Mouse (Mus musculus) stomach, embryonic 14.5 days (tissue): ENCODE data around the gene Kcnv2. TPM values are rescaled to one million over a fixed set of nuclear protein-coding genes. Genes with fewer than 3 reads are reported as not detected.
A peak's percentile ranks its signal among the peaks of the same experiment; 100 is the strongest.

Source experiments
- ATAC-seq: fragments of 200-750 bp; cut with Nextera tagmentation; 2 replicates; pipeline ENCODE4 v1.8.0; 2017; ENCODE audit warnings: low read depth, moderate TSS enrichment; ENCODE audit not compliant: insufficient number of reproducible peaks, insufficient read depth, low FRiP score
- H3K27ac ChIP-seq: fragments of 300-500 bp; sonication (generic); 2 replicates; pipeline ENCODE4 v1.5.1; 2014; ENCODE audit warnings: mild to moderate bottlenecking, low read length, moderate library complexity, mixed read lengths
- H3K27me3 ChIP-seq: fragments of 300-500 bp; sonication (generic); 2 replicates; pipeline ENCODE4 v1.6.1; 2014; ENCODE audit warnings: low read length, control low read depth, mixed read lengths; ENCODE audit not compliant: control insufficient read depth, insufficient read depth
- H3K36me3 ChIP-seq: fragments of 300-500 bp; sonication (generic); 2 replicates; pipeline ENCODE4 v1.6.1; 2014; ENCODE audit warnings: mild to moderate bottlenecking, control low read depth, low read length, moderate library complexity, mixed read lengths; ENCODE audit not compliant: control insufficient read depth, insufficient read depth
- H3K4me1 ChIP-seq: fragments of 300-500 bp; sonication (generic); 2 replicates; pipeline ENCODE4 v1.6.1; 2014; ENCODE audit warnings: low read length, control low read depth, mixed read lengths; ENCODE audit not compliant: control insufficient read depth, insufficient read depth
- H3K4me2 ChIP-seq: fragments of 300-500 bp; sonication (generic); replicated peaks from 2 replicates; pipeline ENCODE4 v1.6.1; 2014; ENCODE audit warnings: low read depth, low read length, control low read depth
- H3K4me3 ChIP-seq: fragments of 300-500 bp; sonication (generic); 2 replicates; pipeline ENCODE4 v1.5.1; 2014; ENCODE audit warnings: low read depth, low read length, control low read depth
- H3K9ac ChIP-seq: fragments of 300-500 bp; sonication (generic); replicated peaks from 2 replicates; pipeline ENCODE4 v1.6.1; 2014; ENCODE audit warnings: low read depth, mild to moderate bottlenecking, control low read depth, low read length, moderate library complexity, mixed read lengths
- H3K9me3 ChIP-seq: fragments of 300-500 bp; sonication (generic); 2 replicates; pipeline ENCODE4 v1.6.1; 2016; ENCODE audit warnings: low read depth, low read length, control low read depth; ENCODE audit not compliant: control insufficient read depth
- WGBS: fragments of 180-500 bp; shearing (Covaris S2); extraction: QIAGEN DNeasy Blood & Tissue Kit; methylation state at CpG from one replicate; pipeline ENCODE4 v1.1.7; 2014; 5-methylcytosine and 5-hydroxymethylcytosine counted together
- polyA plus RNA-seq: library from polyadenylated mRNA; unstranded; fragments of >200 nt; fragmentation: Nextera tagmentation; extraction: Ambion mirVana; gene quantifications from 2 replicates; pipeline ENCODE4 v1.2.1, GENCODE M21; 2014

The Kcnv2 gene
- polyA plus RNA-seq, 1 experiment from 2014 or later, result not detected

GRCm38 (mm10) chr19:27336126-27336917 lies 13.9 kb downstream of the Kcnv2 start:
- Histone ChIP-seq H3K27me3 (no peaks in the 10 kb centered on the region), H3K4me1 (no peaks in the 10 kb centered on the region; the same call in 1 of the 2 replicates), H3K36me3 (no peaks in the 10 kb centered on the region), H3K9ac (no peak overlapping the region), H3K9me3 (no peaks in the 10 kb centered on the region), H3K27ac (no peak overlapping the region), H3K4me3 (no peak overlapping the region), H3K4me2 (no peak overlapping the region)
- ATAC-seq, result no peak
- WGBS, result 81% methylated on average over 4 of the region's 4 CpGs

- H3K4me3 ChIP-seq, result no peak overlapping the region
- no peak overlapping the region for H3K9ac ChIP-seq
- H3K36me3 ChIP-seq, result no peaks in the 10 kb centered on the region
- no peak overlapping the region for H3K4me2 ChIP-seq
- H3K9me3 ChIP-seq, result no peaks in the 10 kb centered on the region
- H3K4me1 ChIP-seq, result no peaks in the 10 kb centered on the region
- H3K27ac ChIP-seq, result no peak overlapping the region
- no peaks in the 10 kb centered on the region for H3K27me3 ChIP-seq
- WGBS, result 47% methylated on average over 1 of the region's 1 CpGs
- no peak for ATAC-seq
Observed at GRCm38 (mm10) chr19:27346501-27346900, 24.1 kb downstream of the Kcnv2 start.

- Histone ChIP-seq H3K4me2 (no peak overlapping the region), H3K4me1 (no peaks in the 10 kb centered on the region), H3K27ac (no peak overlapping the region), H3K27me3 (no peaks in the 10 kb centered on the region), H3K4me3 (no peak overlapping the region), H3K9ac (no peak overlapping the region), H3K36me3 (no peaks in the 10 kb centered on the region), H3K9me3 (no peaks in the 10 kb centered on the region)
- 40% methylated on average over 6 of the region's 6 CpGs for WGBS
- ATAC-seq, result no peak
Observed at GRCm38 (mm10) chr19:27351700-27352099, 29.3 kb downstream of the Kcnv2 start.

GRCm38 (mm10) chr19:27360381-27360780 lies 38.0 kb downstream of the Kcnv2 start:
- Histone ChIP-seq H3K9me3 (no peaks in the 10 kb centered on the region), H3K27ac (no peak overlapping the region), H3K9ac (no peak overlapping the region), H3K36me3 (no peaks in the 10 kb centered on the region), H3K27me3 (no peaks in the 10 kb centered on the region), H3K4me2 (no peak overlapping the region), H3K4me3 (no peak overlapping the region), H3K4me1 (no peaks in the 10 kb centered on the region; the same call in 1 of the 2 replicates)
- no peak for ATAC-seq

- Histone ChIP-seq H3K27me3 (no peaks in the 10 kb centered on the region), H3K36me3 (no peaks in the 10 kb centered on the region), H3K9me3 (no peaks in the 10 kb centered on the region), H3K9ac (no peak overlapping the region), H3K4me3 (no peak overlapping the region), H3K4me2 (peak overlapping the region; percentile 42), H3K4me1 (no peaks in the 10 kb centered on the region; the same call in 1 of the 2 replicates), H3K27ac (no peak overlapping the region)
- WGBS, result 29% methylated on average over 4 of the region's 4 CpGs
- ATAC-seq, result no peak
Observed at GRCm38 (mm10) chr19:27363891-27364290, 41.5 kb downstream of the Kcnv2 start.

GRCm38 (mm10) chr19:27364521-27364931 lies 42.1 kb downstream of the Kcnv2 start:
- peak; percentile 84 for ATAC-seq
- Histone ChIP-seq H3K4me1 (no peaks in the 10 kb centered on the region; the same call in 1 of the 2 replicates), H3K9me3 (no peaks in the 10 kb centered on the region), H3K4me2 (peak overlapping the region; percentile 42), H3K27me3 (no peaks in the 10 kb centered on the region), H3K36me3 (no peaks in the 10 kb centered on the region), H3K9ac (no peak overlapping the region), H3K27ac (peak overlapping the region; percentile 66; the same call in 1 of the 2 replicates), H3K4me3 (0 out of 2 replicates have a peak overlapping the region, but pooled peaks have one; percentile 9)
- WGBS, result 5% methylated on average over 8 of the region's 8 CpGs

- Histone ChIP-seq H3K9me3 (no peaks in the 10 kb centered on the region), H3K36me3 (no peaks in the 10 kb centered on the region), H3K4me3 (no peak overlapping the region), H3K27me3 (no peaks in the 10 kb centered on the region), H3K4me2 (no peak overlapping the region), H3K27ac (no peak overlapping the region), H3K9ac (no peak overlapping the region), H3K4me1 (no peaks in the 10 kb centered on the region; the same call in 1 of the 2 replicates)
- 74% methylated on average over 10 of the region's 10 CpGs for WGBS
- ATAC-seq, result no peak
Observed at GRCm38 (mm10) chr19:27366113-27366746, 43.8 kb downstream of the Kcnv2 start.

- WGBS, result 68% methylated on average over 3 of the region's 3 CpGs
- Histone ChIP-seq H3K9me3 (no peaks in the 10 kb centered on the region), H3K4me1 (no peaks in the 10 kb centered on the region), H3K27ac (no peak overlapping the region), H3K36me3 (no peaks in the 10 kb centered on the region), H3K9ac (no peak overlapping the region), H3K27me3 (no peaks in the 10 kb centered on the region), H3K4me3 (no peak overlapping the region), H3K4me2 (no peak overlapping the region)
- ATAC-seq, result no peak
Observed at GRCm38 (mm10) chr19:27369461-27370135, 47.2 kb downstream of the Kcnv2 start.
